9 mouse cellular contexts compared by ENCODE assay signal in genomic region chr6:38337951-38338350, GRCm38 (mm10). TPM values are rescaled to one million over a fixed set of nuclear protein-coding genes. Genes with fewer than 3 reads are reported as not detected.
A peak's percentile ranks its signal among the peaks of the same experiment; 100 is the strongest.
DNase-seq lines count a peak whose midpoint lies in the region; ATAC-seq lines count a peak whose summit lies in the region.
"Had no signal": no experiment of that assay in that cellular context is flagged by ENCODE, and none has a peak within 500 bp of the region (broad histone marks: within the 10 kb centered on the region; RNA-seq: fewer than 3 reads in every experiment).

No protein-coding gene starts in this region.

- peak; percentile 25 for DNase-seq in kidney, adult 11 months
- DNase-seq in adrenal gland, postnatal 25 days: peak; percentile 27
- no peak for DNase-seq in liver, embryonic 13.5 days
- no peak for DNase-seq in cerebellum, adult 11 months
- no peak for DNase-seq in left cerebral cortex, adult 9 months (ENCODE audit: low spot score in 2 of 2)
- no peak for DNase-seq in cerebellum, adult 9-11 months
- DNase-seq: retina, postnatal 1 day had no signal

- no peaks in the 10 kb centered on the region for H3K9me3 ChIP-seq in kidney, embryonic 15.5 days (replicated peaks)
- H3K9me3 ChIP-seq in liver, embryonic 13.5 days (replicated peaks): no peaks in the 10 kb centered on the region

- H3K4me3 ChIP-seq in kidney, embryonic 15.5 days (replicated peaks): no peak overlapping the region
- no peak overlapping the region for H3K4me3 ChIP-seq in liver, embryonic 13.5 days (replicated peaks)

- H3K4me2 ChIP-seq in kidney, embryonic 15.5 days: no peak overlapping the region
- H3K4me2 ChIP-seq in liver, embryonic 13.5 days: 0 out of 2 replicates have a peak overlapping the region, but pooled peaks have one; percentile 1

- no peak for ATAC-seq in kidney, embryonic 15.5 days (replicated peaks; ENCODE audit: low FRiP score)
- ATAC-seq in CD4-positive, CD25-positive, alpha-beta regulatory T cell, adult 4 months: peak; percentile 30
- no peak for ATAC-seq in liver, embryonic 13.5 days (ENCODE audit: low read depth)

- H3K9ac ChIP-seq in kidney, embryonic 15.5 days: no peak overlapping the region
- no peak overlapping the region for H3K9ac ChIP-seq in liver, embryonic 13.5 days

- 69% methylated on average over 6 of the region's 6 CpGs for WGBS in kidney, embryonic 15.5 days
- 79% methylated on average over 6 of the region's 6 CpGs for WGBS in liver, embryonic 13.5 days (ENCODE audit: insufficient replicate concordance)

- 0 out of 2 replicates have a peak, but pooled peaks cover 4% of the 10 kb centered on the region for H3K4me1 ChIP-seq in kidney, embryonic 15.5 days
- peaks cover 56% of the 10 kb centered on the region for H3K4me1 ChIP-seq in liver, embryonic 13.5 days (replicated peaks)

- no peak overlapping the region for H3K27ac ChIP-seq in kidney, embryonic 15.5 days
- peak overlapping the region; percentile 62 for H3K27ac ChIP-seq in liver, embryonic 13.5 days

- no peaks in the 10 kb centered on the region for H3K36me3 ChIP-seq in kidney, embryonic 15.5 days
- peaks cover 79% of the 10 kb centered on the region for H3K36me3 ChIP-seq in liver, embryonic 13.5 days

- no peaks in the 10 kb centered on the region for H3K27me3 ChIP-seq in kidney, embryonic 15.5 days
- H3K27me3 ChIP-seq in liver, embryonic 13.5 days: no peaks in the 10 kb centered on the region

RNA-seq across cellular contexts. Expression of gene Zc3hav1, which starts 16.5 kb away (rescaled TPM):
- polyA plus RNA-seq in kidney, embryonic 15.5 days (2015; fragmentation: Nextera tagmentation; extraction: Ambion mirVana): 4.6 and 5.1 TPM in 2 replicates
- 100 to 1,000 TPM; 189 to 215 TPM for polyA plus RNA-seq in CD4-positive, CD25-positive, alpha-beta regulatory T cell, adult 4 months (2017; shearing (Covaris generic))
- total RNA-seq in adrenal gland, postnatal 25 days (2021): 64.6 and 70.3 TPM in 2 replicates
- polyA plus RNA-seq in liver, embryonic 13.5 days (2015; fragmentation: Nextera tagmentation; extraction: Ambion mirVana): 24.6 and 25.8 TPM in 2 replicates

RNA-seq across cellular contexts. Expression of gene Zc3hav1l, which starts 38.9 kb away (rescaled TPM):
- 9.9 TPM in 2 replicates for polyA plus RNA-seq in kidney, embryonic 15.5 days (2015; fragmentation: Nextera tagmentation; extraction: Ambion mirVana)
- under 1 TPM; 0.38 to 0.55 TPM for polyA plus RNA-seq in CD4-positive, CD25-positive, alpha-beta regulatory T cell, adult 4 months (2017; shearing (Covaris generic))
- total RNA-seq in adrenal gland, postnatal 25 days (2021): 4.9 TPM in 2 replicates
- 1.6 and 2.1 TPM in 2 replicates for polyA plus RNA-seq in liver, embryonic 13.5 days (2015; fragmentation: Nextera tagmentation; extraction: Ambion mirVana)

RNA-seq across cellular contexts. Expression of gene Ttc26, which starts 43.3 kb away (rescaled TPM):
- 9.4 and 10.0 TPM in 2 replicates for polyA plus RNA-seq in kidney, embryonic 15.5 days (2015; fragmentation: Nextera tagmentation; extraction: Ambion mirVana)
- polyA plus RNA-seq in CD4-positive, CD25-positive, alpha-beta regulatory T cell, adult 4 months (2017; shearing (Covaris generic)): not detected
- 2.5 and 2.7 TPM in 2 replicates for total RNA-seq in adrenal gland, postnatal 25 days (2021)
- polyA plus RNA-seq in liver, embryonic 13.5 days (2015; fragmentation: Nextera tagmentation; extraction: Ambion mirVana): 0.70 and 0.74 TPM in 2 replicates

Comparison
In these comparisons a context has a peak if more than half of its experiments do, and no peak if none do; other contexts are left out.
1. DNase-seq: peak in kidney, adult 11 months (single experiment) and adrenal gland, postnatal 25 days (single experiment); none in liver, embryonic 13.5 days (single experiment), cerebellum, adult 11 months (single experiment), left cerebral cortex, adult 9 months (0 of 2) and cerebellum, adult 9-11 months (single experiment).